Mouse (Mus musculus) lung, postnatal 0 days (tissue): ENCODE data around the gene Kcns1. TPM values are rescaled to one million over a fixed set of nuclear protein-coding genes. Genes with fewer than 3 reads are reported as not detected.

ENCODE experiments used
- ATAC-seq: fragments of 200-750 bp; cut with Nextera tagmentation; 2 replicates; pipeline ENCODE4 v1.8.0; 2017; ENCODE audit warnings: moderate library complexity
- DNase-seq: peaks from one replicate; pipeline ENCODE4 v3.0.0-alpha.2; 2016; ENCODE audit warnings: low spot score
- H3K27ac ChIP-seq: fragments of 300-500 bp; sonication (generic); 2 replicates; pipeline ENCODE4 v1.5.1; 2014; ENCODE audit warnings: antibody characterized with exemption, mild to moderate bottlenecking, low read length, mixed read lengths
- H3K27me3 ChIP-seq: fragments of 300-500 bp; sonication (generic); replicated peaks from 2 replicates; pipeline ENCODE4 v1.6.1; 2014; ENCODE audit warnings: low read length, mixed read lengths; ENCODE audit not compliant: insufficient read depth
- H3K36me3 ChIP-seq: fragments of 300-500 bp; sonication (generic); 2 replicates; pipeline ENCODE4 v1.6.1; 2014; ENCODE audit warnings: low read length, mixed read lengths; ENCODE audit not compliant: insufficient read depth
- H3K4me1 ChIP-seq: fragments of 300-500 bp; sonication (generic); 2 replicates; pipeline ENCODE4 v1.6.1; 2014; ENCODE audit warnings: antibody characterized with exemption, low read depth, low read length, mixed read lengths; ENCODE audit not compliant: insufficient read depth
- H3K4me2 ChIP-seq: fragments of 300-500 bp; sonication (generic); replicated peaks from 2 replicates; pipeline ENCODE4 v1.6.1; 2014; ENCODE audit warnings: low read depth, mild to moderate bottlenecking, low read length, moderate library complexity, mixed read lengths
- H3K4me3 ChIP-seq: fragments of 300-500 bp; sonication (generic); 2 replicates; pipeline ENCODE4 v1.5.1; 2014; ENCODE audit warnings: low read depth, low read length
- H3K9ac ChIP-seq: fragments of 300-500 bp; sonication (generic); replicated peaks from 2 replicates; pipeline ENCODE4 v1.6.1; 2014; ENCODE audit warnings: low read depth, mild to moderate bottlenecking
- H3K9me3 ChIP-seq: fragments of 300-500 bp; sonication (generic); 2 replicates; pipeline ENCODE4 v1.6.1; 2016; ENCODE audit warnings: low read length, mixed read lengths
- CTCF ChIP-seq: IDR thresholded peaks from 2 replicates; pipeline ENCODE4 v1.5.1; 2016; ENCODE audit warnings: antibody characterized with exemption, mild to moderate bottlenecking
- EP300 ChIP-seq: IDR thresholded peaks from 2 replicates; pipeline ENCODE4 v1.6.1; 2016; ENCODE audit warnings: antibody characterized with exemption, mild to moderate bottlenecking, control low read depth
- WGBS: fragments of 180-500 bp; shearing (Covaris S2); extraction: QIAGEN DNeasy Blood & Tissue Kit; methylation state at CpG from one replicate; pipeline ENCODE4 v1.1.7; 2014; 5-methylcytosine and 5-hydroxymethylcytosine counted together
- polyA plus RNA-seq: library from polyadenylated mRNA; unstranded; fragments of >200 nt; fragmentation: Nextera tagmentation; extraction: Ambion mirVana; gene quantifications from 2 replicates; pipeline ENCODE4 v1.2.1, GENCODE M21; 2015

The Kcns1 gene
- polyA plus RNA-seq, 1 experiment from 2014 or later, result not detected

GRCm38 (mm10) chr2:164152341-164152740 lies 18.6 kb downstream of the Kcns1 start:
- Histone ChIP-seq H3K9me3 (no peaks in the 10 kb centered on the region), H3K9ac (no peak overlapping the region), H3K4me2 (no peak overlapping the region), H3K27ac (no peak overlapping the region), H3K4me3 (no peak overlapping the region), H3K36me3 (peaks cover 31% of the 10 kb centered on the region), H3K27me3 (no peaks in the 10 kb centered on the region), H3K4me1 (no peaks in the 10 kb centered on the region)
- WGBS, result 84% methylated on average over 11 of the region's 11 CpGs
- TF ChIP-seq EP300, result no peak
- TF ChIP-seq CTCF, result no peak
- ATAC-seq (no peak), DNase-seq (no peak)

- no peak for TF ChIP-seq EP300
- TF ChIP-seq CTCF, result no peak
- H3K9ac ChIP-seq, result no peak overlapping the region
- no peak overlapping the region for H3K27ac ChIP-seq
- no peak overlapping the region for H3K4me2 ChIP-seq
- ATAC-seq, result no peak
- no peak overlapping the region for H3K4me3 ChIP-seq
- no peaks in the 10 kb centered on the region for H3K9me3 ChIP-seq
- DNase-seq, result no peak
- no peaks in the 10 kb centered on the region for H3K27me3 ChIP-seq
- peaks cover 31% of the 10 kb centered on the region for H3K36me3 ChIP-seq
- H3K4me1 ChIP-seq, result no peaks in the 10 kb centered on the region
- 51% methylated on average over 14 of the region's 14 CpGs for WGBS
Measured at GRCm38 (mm10) chr2:164150086-164150760, 20.7 kb downstream of the Kcns1 start.

GRCm38 (mm10) chr2:164146556-164146955 lies 24.4 kb downstream of the Kcns1 start:
- DNase-seq (no peak), ATAC-seq (no peak)
- TF ChIP-seq CTCF, result no peak
- TF ChIP-seq EP300, result no peak
- Histone ChIP-seq H3K4me1 (no peaks in the 10 kb centered on the region), H3K9me3 (no peaks in the 10 kb centered on the region), H3K9ac (no peak overlapping the region), H3K4me3 (no peak overlapping the region), H3K27ac (no peak overlapping the region), H3K27me3 (no peaks in the 10 kb centered on the region), H3K4me2 (no peak overlapping the region), H3K36me3 (peaks cover 4% of the 10 kb centered on the region; the same call in 1 of the 2 replicates)
- 89% methylated on average over 12 of the region's 12 CpGs for WGBS

- ATAC-seq, result no peak
- no peak overlapping the region for H3K4me3 ChIP-seq
- H3K36me3 ChIP-seq, result no peaks in the 10 kb centered on the region
- 73% methylated on average over 10 of the region's 10 CpGs for WGBS
- H3K27ac ChIP-seq, result no peak overlapping the region
- no peak overlapping the region for H3K4me2 ChIP-seq
- H3K9me3 ChIP-seq, result no peaks in the 10 kb centered on the region
- no peaks in the 10 kb centered on the region for H3K27me3 ChIP-seq
- TF ChIP-seq EP300 (no peak), CTCF (no peak)
- no peak for DNase-seq
- no peak overlapping the region for H3K9ac ChIP-seq
- no peaks in the 10 kb centered on the region; the same call in 1 of the 2 replicates for H3K4me1 ChIP-seq
Measured at GRCm38 (mm10) chr2:164144541-164144940, 26.4 kb downstream of the Kcns1 start.

- 74% methylated on average over 6 of the region's 6 CpGs for WGBS
- no peak overlapping the region for H3K4me3 ChIP-seq
- no peak overlapping the region for H3K27ac ChIP-seq
- H3K4me1 ChIP-seq, result no peaks in the 10 kb centered on the region; the same call in 1 of the 2 replicates
- peak; percentile 26 for DNase-seq
- no peak overlapping the region for H3K4me2 ChIP-seq
- H3K9me3 ChIP-seq, result no peaks in the 10 kb centered on the region
- 0 out of 2 replicates have a peak, but pooled peaks have one; percentile 50 for ATAC-seq
- H3K27me3 ChIP-seq, result no peaks in the 10 kb centered on the region
- no peak for TF ChIP-seq EP300
- TF ChIP-seq CTCF, result no peak
- no peaks in the 10 kb centered on the region for H3K36me3 ChIP-seq
- H3K9ac ChIP-seq, result no peak overlapping the region
Measured at GRCm38 (mm10) chr2:164144025-164144424, 26.9 kb downstream of the Kcns1 start.

GRCm38 (mm10) chr2:164142021-164142420 lies 28.9 kb downstream of the Kcns1 start:
- 0 out of 2 replicates have a peak overlapping the region, but pooled peaks have one; percentile 27 for H3K27ac ChIP-seq
- H3K36me3 ChIP-seq, result no peaks in the 10 kb centered on the region
- H3K4me3 ChIP-seq, result no peak overlapping the region
- H3K9ac ChIP-seq, result no peak overlapping the region
- no peaks in the 10 kb centered on the region for H3K27me3 ChIP-seq
- WGBS, result 41% methylated on average over 10 of the region's 10 CpGs
- ATAC-seq (no peak), DNase-seq (no peak)
- no peak overlapping the region for H3K4me2 ChIP-seq
- TF ChIP-seq CTCF, result no peak
- TF ChIP-seq EP300, result no peak
- no peaks in the 10 kb centered on the region for H3K9me3 ChIP-seq
- H3K4me1 ChIP-seq, result no peaks in the 10 kb centered on the region; the same call in 1 of the 2 replicates
